In the genomic region with DNA sequence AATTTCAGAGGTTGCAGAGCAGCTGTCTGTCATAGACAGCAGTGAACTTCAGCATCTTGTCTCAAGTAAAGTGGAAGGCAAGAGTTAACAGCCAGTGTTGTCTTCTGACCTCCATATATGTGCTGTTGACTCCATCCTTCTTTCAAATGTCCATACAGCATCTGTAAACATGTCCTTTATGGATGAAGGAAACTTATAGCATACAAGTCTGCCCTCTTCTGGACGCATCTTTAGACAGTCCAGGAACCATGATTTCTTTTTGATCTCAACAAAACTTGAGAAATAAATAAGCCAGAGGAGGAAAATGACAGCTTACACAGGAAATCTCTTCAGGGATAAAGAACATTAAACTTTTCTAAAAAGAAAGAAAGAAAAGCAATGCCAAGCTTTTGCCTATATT, we compare ENCODE assay signal across 18 mouse cellular contexts.
DNase-seq lines count a peak whose midpoint lies in the region; ATAC-seq and TF ChIP-seq lines count a peak whose summit lies in the region.
"Had no signal": no experiment of that assay in that cellular context is flagged by ENCODE, and none has a peak within 500 bp of the region (broad histone marks: within the 10 kb centered on the region; RNA-seq: fewer than 3 reads in every experiment).

No protein-coding gene starts in this region.

- no peaks in the 10 kb centered on the region for H3K79me2 ChIP-seq in heart, adult 2 months (replicated peaks; ENCODE audit: control insufficient read depth, insufficient read depth, low read length)

- ATAC-seq in limb, embryonic 14.5 days (ENCODE audit: low FRiP score, low read depth) = no peak
- ATAC-seq: forebrain, embryonic 15.5 days; midbrain, embryonic 16.5 days had no signal

- no peaks in the 10 kb centered on the region for H3K4me1 ChIP-seq in heart, adult 2 months (ENCODE audit: control insufficient read depth, insufficient read depth, low read length)
- no peaks in the 10 kb centered on the region for H3K4me1 ChIP-seq in heart, embryonic 10.5 days
- H3K4me1 ChIP-seq in limb, embryonic 14.5 days (ENCODE audit: control insufficient read depth, insufficient read depth, low read length) = no peaks in the 10 kb centered on the region
- no peaks in the 10 kb centered on the region for H3K4me1 ChIP-seq in limb, embryonic 10.5 days
- H3K4me1 ChIP-seq: embryonic facial prominence, embryonic 13.5 days; forebrain, embryonic 15.5 days; hindbrain, embryonic 13.5 days had no signal

- DNase-seq in heart, adult 2 months = no peak
- DNase-seq in heart, embryonic 10.5 days (ENCODE audit: low spot score) = no peak
- DNase-seq in limb, embryonic 14.5 days (ENCODE audit: low spot score) = peak; percentile 21
- DNase-seq in limb, embryonic 10.5 days (ENCODE audit: low spot score) = no peak
- peak; percentile 2 for DNase-seq in R1 (ENCODE audit: low read depth, low spot score)
- DNase-seq in forelimb bud, embryonic 11.5 days (ENCODE audit: low read depth, low spot score) = peak; percentile 8
- DNase-seq in neural tube, embryonic 10.5 days (ENCODE audit: extremely low spot score, low spot score) = no peak
- DNase-seq: adrenal gland, postnatal 10 days; gastrocnemius, postnatal 36 days; kidney, adult 8-10 months; layer of hippocampus, adult 9-11 months; liver; thymus, postnatal 4 days had no signal

- H3K27ac ChIP-seq in heart, adult 2 months = no peak overlapping the region
- no peak overlapping the region for H3K27ac ChIP-seq in heart, embryonic 10.5 days
- no peak overlapping the region for H3K27ac ChIP-seq in limb, embryonic 14.5 days (replicated peaks; ENCODE audit: low read depth, low read length)
- H3K27ac ChIP-seq in limb, embryonic 10.5 days = no peak overlapping the region
- H3K27ac ChIP-seq: embryonic facial prominence, embryonic 13.5 days; forebrain, embryonic 15.5 days; hindbrain, embryonic 13.5 days had no signal

- H3K27me3 ChIP-seq in heart, adult 2 months (ENCODE audit: control insufficient read depth, insufficient read depth, low read length) = no peaks in the 10 kb centered on the region
- H3K27me3 ChIP-seq in heart, embryonic 10.5 days (ENCODE audit: insufficient read depth, poor library complexity, severe bottlenecking) = no peaks in the 10 kb centered on the region
- H3K27me3 ChIP-seq in limb, embryonic 14.5 days (ENCODE audit: control insufficient read depth, insufficient read depth, low read length) = no peaks in the 10 kb centered on the region
- H3K27me3 ChIP-seq in limb, embryonic 10.5 days (ENCODE audit: low read depth, poor library complexity, severe bottlenecking) = no peaks in the 10 kb centered on the region
- H3K27me3 ChIP-seq: CH12.LX; embryonic facial prominence, embryonic 13.5 days; forebrain, embryonic 15.5 days; hindbrain, embryonic 13.5 days had no signal

- H3K4me3 ChIP-seq in heart, adult 2 months = no peak overlapping the region
- H3K4me3 ChIP-seq in heart, embryonic 10.5 days = no peak overlapping the region
- no peak overlapping the region for H3K4me3 ChIP-seq in limb, embryonic 14.5 days (replicated peaks; ENCODE audit: low read length)
- no peak overlapping the region for H3K4me3 ChIP-seq in limb, embryonic 10.5 days
- H3K4me3 ChIP-seq: embryonic facial prominence, embryonic 13.5 days; forebrain, embryonic 15.5 days; hindbrain, embryonic 13.5 days had no signal

- no peak for TF ChIP-seq EP300 in heart, adult 2 months (IDR thresholded peaks at IDR 0.05; ENCODE audit: insufficient read depth, low read depth, low read length)

- WGBS in heart, adult 2 months = 29% methylated on average over 1 of the region's 1 CpGs
- WGBS in heart, embryonic 10.5 days = 62% methylated on average over 1 of the region's 1 CpGs
- 63% methylated on average over 1 of the region's 1 CpGs for WGBS in limb, embryonic 14.5 days
- WGBS in limb, embryonic 10.5 days = 68% methylated on average over 1 of the region's 1 CpGs

- peak; percentile 48 for TF ChIP-seq CTCF in heart, adult 2 months (IDR thresholded peaks at IDR 0.05)

- TF ChIP-seq POLR2A in heart, adult 2 months (IDR thresholded peaks at IDR 0.05; ENCODE audit: insufficient read depth, low read depth, low read length) = no peak
- TF ChIP-seq POLR2A in limb, embryonic 14.5 days (IDR thresholded peaks at IDR 0.05; ENCODE audit: borderline replicate concordance, extremely low read depth, insufficient read depth, insufficient read length) = no peak

- intact Hi-C loops in heart, adult 2 months (cut with DNase I) = loop anchor here (10.0 kb wide), 1 partner anchor 124 kb away; no protein-coding TSS in a partner anchor

- no peaks in the 10 kb centered on the region for H3K36me3 ChIP-seq in heart, adult 2 months (ENCODE audit: control insufficient read depth, insufficient read depth, low read length)
- no peaks in the 10 kb centered on the region for H3K36me3 ChIP-seq in heart, embryonic 10.5 days
- no peaks in the 10 kb centered on the region for H3K36me3 ChIP-seq in limb, embryonic 14.5 days (ENCODE audit: control insufficient read depth, insufficient read depth, low read length)
- no peaks in the 10 kb centered on the region for H3K36me3 ChIP-seq in limb, embryonic 10.5 days
- H3K36me3 ChIP-seq: embryonic facial prominence, embryonic 13.5 days; forebrain, embryonic 15.5 days; hindbrain, embryonic 13.5 days had no signal

- H3K9ac ChIP-seq in heart, adult 2 months (ENCODE audit: low read depth, low read length) = no peak overlapping the region
- H3K9ac ChIP-seq in limb, embryonic 14.5 days (ENCODE audit: low read depth, low read length, severe bottlenecking) = no peak overlapping the region
- H3K9ac ChIP-seq: embryonic facial prominence, embryonic 13.5 days; forebrain, embryonic 15.5 days; hindbrain, embryonic 13.5 days had no signal

- H3K9me3 ChIP-seq in heart, embryonic 10.5 days = no peaks in the 10 kb centered on the region
- H3K9me3 ChIP-seq in limb, embryonic 14.5 days (ENCODE audit: control insufficient read depth, low read length) = no peaks in the 10 kb centered on the region
- H3K9me3 ChIP-seq in limb, embryonic 10.5 days (replicated peaks) = no peaks in the 10 kb centered on the region
- H3K9me3 ChIP-seq: embryonic facial prominence, embryonic 13.5 days; forebrain, embryonic 15.5 days; hindbrain, embryonic 13.5 days had no signal

- no peak overlapping the region for H3K4me2 ChIP-seq in limb, embryonic 14.5 days (replicated peaks; ENCODE audit: low read depth, low read length, severe bottlenecking)
- H3K4me2 ChIP-seq: embryonic facial prominence, embryonic 13.5 days; forebrain, embryonic 15.5 days; hindbrain, embryonic 13.5 days had no signal

Comparison
In these comparisons a context has a peak if more than half of its experiments do, and no peak if none do; other contexts are left out.
1. DNase-seq: peak in limb, embryonic 14.5 days (single experiment), R1 (single experiment) and forelimb bud, embryonic 11.5 days (single experiment); none in heart, adult 2 months (0 of 2), heart, embryonic 10.5 days (single experiment), limb, embryonic 10.5 days (single experiment) and neural tube, embryonic 10.5 days (single experiment).